Mouse (Mus musculus) neural tube, embryonic 14.5 days (tissue): ENCODE results near the gene Cebpb. TPM values are rescaled to one million over a fixed set of nuclear protein-coding genes. Genes with fewer than 3 reads are reported as not detected.

Experiments used
- ATAC-seq: fragments of 200-750 bp; cut with Nextera tagmentation; 2 replicates; pipeline ENCODE4 v1.8.0; 2017; ENCODE audit warnings: low read depth, mild to moderate bottlenecking, moderate TSS enrichment, moderate library complexity
- H3K27ac ChIP-seq: fragments of 300-500 bp; sonication (generic); 2 replicates; pipeline ENCODE4 v1.5.1; 2014; ENCODE audit warnings: low read depth, mild to moderate bottlenecking, control low read depth, low read length, moderate library complexity, mixed read lengths
- H3K27me3 ChIP-seq: fragments of 300-500 bp; sonication (generic); 2 replicates; pipeline ENCODE4 v1.6.1; 2014; ENCODE audit warnings: low read length; ENCODE audit not compliant: control insufficient read depth, insufficient read depth
- H3K36me3 ChIP-seq: fragments of 300-500 bp; sonication (generic); 2 replicates; pipeline ENCODE4 v1.6.1; 2014; ENCODE audit warnings: low read length, mixed read lengths; ENCODE audit not compliant: control insufficient read depth, insufficient read depth
- H3K4me1 ChIP-seq: fragments of 300-500 bp; sonication (generic); 2 replicates; pipeline ENCODE4 v1.6.1; 2014; ENCODE audit warnings: low read length; ENCODE audit not compliant: control insufficient read depth, insufficient read depth
- H3K4me2 ChIP-seq: fragments of 300-500 bp; sonication (generic); 2 replicates; pipeline ENCODE4 v1.6.1; 2014; ENCODE audit warnings: mild to moderate bottlenecking, low read depth, low read length, control low read depth
- H3K4me3 ChIP-seq: fragments of 300-500 bp; sonication (generic); 2 replicates; pipeline ENCODE4 v1.5.1; 2014; ENCODE audit warnings: low read depth, low read length, control low read depth, mixed read lengths
- H3K9ac ChIP-seq: fragments of 300-500 bp; sonication (generic); replicated peaks from 2 replicates; pipeline ENCODE4 v1.6.1; 2014; ENCODE audit warnings: low read depth, mild to moderate bottlenecking, control low read depth, low read length, mixed read lengths
- H3K9me3 ChIP-seq: fragments of 300-500 bp; sonication (generic); 2 replicates; pipeline ENCODE4 v1.6.1; 2016; ENCODE audit warnings: low read length; ENCODE audit not compliant: control insufficient read depth
- WGBS: fragments of 180-500 bp; shearing (Covaris S2); extraction: QIAGEN DNeasy Blood & Tissue Kit; methylation state at CpG from one replicate; pipeline ENCODE4 v1.1.7; 2014; 5-methylcytosine and 5-hydroxymethylcytosine counted together
- polyA plus RNA-seq: library from polyadenylated mRNA; unstranded; fragments of >200 nt; fragmentation: Nextera tagmentation; extraction: Ambion mirVana; gene quantifications from 2 replicates; pipeline ENCODE4 v1.2.1, GENCODE M21; 2014

Gene Cebpb
- polyA plus RNA-seq, 1 experiment from 2014 or later: 1.1 TPM

DNA sequence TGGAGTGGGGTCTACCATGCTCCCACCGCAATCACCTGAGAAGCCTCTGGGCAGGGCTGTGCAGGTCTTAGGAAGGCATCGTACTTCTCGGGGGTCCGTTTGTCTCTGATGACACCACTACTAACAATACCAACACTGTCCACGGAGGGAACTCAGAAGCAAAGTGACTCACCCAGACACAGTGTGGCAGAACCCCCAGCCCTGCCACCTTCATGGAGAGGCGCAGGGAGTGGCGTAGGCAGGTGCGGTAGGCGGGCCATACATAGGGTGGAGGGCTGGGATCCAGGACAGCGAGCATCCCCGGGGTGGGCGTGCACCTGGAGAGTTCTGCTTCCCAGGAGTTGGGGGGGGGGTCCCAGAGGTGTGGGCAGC lies 603 bp upstream of the Cebpb start:
- no peak overlapping the region for H3K27ac ChIP-seq
- H3K36me3 ChIP-seq: no peaks in the 10 kb centered on the region
- H3K9me3 ChIP-seq: no peaks in the 10 kb centered on the region
- ATAC-seq: peak; percentile 68
- H3K9ac ChIP-seq: 0 out of 2 replicates have a peak overlapping the region, but pooled peaks have one; percentile 57
- H3K27me3 ChIP-seq: peaks cover 35% of the 10 kb centered on the region
- WGBS: 31% methylated on average over 12 of the region's 12 CpGs
- H3K4me2 ChIP-seq: peak overlapping the region; percentile 78
- peak overlapping the region; percentile 59 for H3K4me3 ChIP-seq
- peaks cover 8% of the 10 kb centered on the region; the same call in 1 of the 2 replicates for H3K4me1 ChIP-seq

DNA sequence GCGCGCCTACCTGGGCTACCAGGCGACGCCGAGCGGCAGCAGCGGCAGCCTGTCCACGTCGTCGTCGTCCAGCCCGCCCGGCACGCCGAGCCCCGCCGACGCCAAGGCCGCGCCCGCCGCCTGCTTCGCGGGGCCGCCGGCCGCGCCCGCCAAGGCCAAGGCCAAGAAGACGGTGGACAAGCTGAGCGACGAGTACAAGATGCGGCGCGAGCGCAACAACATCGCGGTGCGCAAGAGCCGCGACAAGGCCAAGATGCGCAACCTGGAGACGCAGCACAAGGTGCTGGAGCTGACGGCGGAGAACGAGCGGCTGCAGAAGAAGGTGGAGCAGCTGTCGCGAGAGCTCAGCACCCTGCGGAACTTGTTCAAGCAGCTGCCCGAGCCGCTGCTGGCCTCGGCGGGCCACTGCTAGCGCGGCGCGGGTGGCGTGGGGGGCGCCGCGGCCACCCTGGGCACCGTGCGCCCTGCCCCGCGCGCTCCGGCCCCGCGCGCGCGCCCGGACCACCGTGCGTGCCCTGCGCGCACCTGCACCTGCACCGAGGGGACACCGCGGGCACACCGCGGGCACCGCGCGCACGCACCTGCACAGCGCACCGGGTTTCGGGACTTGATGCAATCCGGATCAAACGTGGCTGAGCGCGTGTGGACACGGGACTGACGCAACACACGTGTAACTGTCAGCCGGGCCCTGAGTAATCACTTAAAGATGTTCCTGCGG lies 945 bp downstream of the Cebpb start, which contains the start of gene Tmem189:
Tmem189 (minus strand) TSS at position 322 of the 718 bp plus-strand sequence.
- no peak for ATAC-seq

DNA sequence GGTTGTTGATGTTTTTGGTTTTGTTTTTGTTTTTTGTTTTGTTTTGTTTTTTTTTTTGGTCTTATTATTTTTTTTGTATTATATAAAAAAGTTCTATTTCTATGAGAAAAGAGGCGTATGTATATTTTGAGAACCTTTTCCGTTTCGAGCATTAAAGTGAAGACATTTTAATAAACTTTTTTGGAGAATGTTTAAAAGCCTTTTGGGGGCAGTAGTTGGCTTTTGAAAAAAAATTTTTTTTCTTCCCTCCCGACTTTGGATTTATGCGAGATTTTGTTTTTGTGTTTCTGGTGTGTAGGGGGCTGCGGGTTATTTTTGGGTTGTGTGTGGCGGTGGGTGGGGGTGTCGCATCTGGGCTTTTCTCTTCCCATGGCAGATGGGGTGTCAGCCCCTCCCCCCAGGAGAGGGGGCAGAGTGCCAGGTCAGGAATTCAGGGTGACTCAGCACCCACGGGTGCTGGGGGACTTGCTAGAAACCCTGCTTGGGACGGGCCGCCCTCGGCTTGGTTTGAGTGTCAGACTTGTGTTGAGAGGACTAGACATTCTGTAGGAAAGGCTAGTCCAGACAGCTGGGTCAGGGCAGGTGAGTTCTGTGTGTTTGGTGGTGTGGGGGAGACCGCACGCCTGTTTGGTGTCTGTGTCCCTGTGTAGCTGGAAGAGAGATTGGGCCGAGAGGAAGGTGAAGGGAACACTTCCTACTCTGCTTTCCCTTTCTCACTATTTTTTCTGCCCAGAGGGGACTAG lies 1.7 kb downstream of the Cebpb start:
- Histone ChIP-seq H3K36me3 (no peaks in the 10 kb centered on the region), H3K9ac (no peak overlapping the region), H3K9me3 (peaks cover 2% of the 10 kb centered on the region; the same call in 1 of the 2 replicates), H3K4me2 (peak overlapping the region; percentile 78), H3K4me3 (peak overlapping the region; percentile 59), H3K27ac (no peak overlapping the region), H3K27me3 (peaks cover 35% of the 10 kb centered on the region), H3K4me1 (peaks cover 8% of the 10 kb centered on the region; the same call in 1 of the 2 replicates)
- WGBS: 66% methylated on average over 15 of the region's 15 CpGs
- no peak for ATAC-seq

More for the DNA sequence above, 945 bp downstream of the Cebpb start, which contains the start of gene Tmem189:
- Histone ChIP-seq H3K9me3 (no peaks in the 10 kb centered on the region), H3K4me2 (peak within 1 kb of the TSS; percentile 78), H3K27me3 (peaks cover 35% of the 10 kb centered on the region), H3K9ac (peak within 1 kb of the TSS; percentile 57), H3K36me3 (no peaks in the 10 kb centered on the region), H3K27ac (0 out of 2 replicates have a peak within 1 kb of the TSS, but pooled peaks have one; percentile 10), H3K4me1 (peaks cover 8% of the 10 kb centered on the region; the same call in 1 of the 2 replicates), H3K4me3 (peak within 1 kb of the TSS; percentile 59)
- WGBS: under 1% methylated on average over 85 of the region's 99 CpGs

DNA sequence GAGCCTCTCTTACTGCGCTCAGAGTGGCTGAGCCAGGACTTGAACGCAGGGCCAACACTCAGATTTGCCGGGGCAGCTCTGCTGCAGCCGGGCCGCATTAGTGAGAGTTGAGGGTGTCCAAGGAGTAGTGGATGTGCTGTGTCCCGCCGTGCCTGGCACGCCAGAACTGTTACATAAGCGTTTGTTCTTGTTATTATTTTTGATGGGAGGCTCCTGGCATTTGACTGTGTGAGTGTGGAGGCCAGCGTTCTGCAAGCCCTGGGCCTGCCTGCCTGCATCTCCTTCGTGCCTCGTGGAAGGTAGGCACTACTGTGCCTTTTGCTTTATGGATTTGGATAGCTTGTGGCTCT lies 2.2 kb downstream of the Cebpb start:
- H3K9me3 ChIP-seq: peaks cover 2% of the 10 kb centered on the region; the same call in 1 of the 2 replicates
- ATAC-seq: no peak
- H3K4me2 ChIP-seq: no peak overlapping the region
- H3K27ac ChIP-seq: no peak overlapping the region
- no peaks in the 10 kb centered on the region for H3K36me3 ChIP-seq
- H3K4me3 ChIP-seq: no peak overlapping the region
- H3K4me1 ChIP-seq: peaks cover 8% of the 10 kb centered on the region; the same call in 1 of the 2 replicates
- WGBS: 88% methylated on average over 12 of the region's 12 CpGs
- H3K9ac ChIP-seq: no peak overlapping the region
- H3K27me3 ChIP-seq: peaks cover 35% of the 10 kb centered on the region

DNA sequence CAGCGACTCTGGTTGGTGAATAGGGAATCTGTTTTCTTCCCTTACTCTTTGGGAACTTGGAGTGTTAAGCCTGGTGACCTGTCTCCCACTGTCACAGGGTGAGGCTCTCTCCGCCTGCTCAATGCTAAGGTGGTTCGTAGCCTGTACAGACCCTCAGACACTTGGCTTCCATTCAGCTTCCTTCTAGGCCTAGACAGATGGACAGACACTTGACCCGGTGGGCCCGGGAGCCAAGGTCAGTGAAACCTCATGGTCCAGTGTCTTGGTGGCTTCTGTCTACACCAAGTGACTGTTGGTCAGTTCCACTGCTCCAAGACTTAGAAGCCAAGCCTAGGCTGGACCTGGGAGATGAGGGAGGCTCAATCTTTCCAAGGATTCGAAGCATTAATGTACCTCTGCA lies 2.7 kb downstream of the Cebpb start:
- Histone ChIP-seq H3K4me1 (peaks cover 8% of the 10 kb centered on the region; the same call in 1 of the 2 replicates), H3K4me2 (no peak overlapping the region), H3K27me3 (peaks cover 35% of the 10 kb centered on the region), H3K4me3 (no peak overlapping the region), H3K27ac (no peak overlapping the region), H3K36me3 (no peaks in the 10 kb centered on the region), H3K9ac (no peak overlapping the region), H3K9me3 (peaks cover 2% of the 10 kb centered on the region; the same call in 1 of the 2 replicates)
- 90% methylated on average over 6 of the region's 6 CpGs for WGBS
- ATAC-seq: no peak

DNA sequence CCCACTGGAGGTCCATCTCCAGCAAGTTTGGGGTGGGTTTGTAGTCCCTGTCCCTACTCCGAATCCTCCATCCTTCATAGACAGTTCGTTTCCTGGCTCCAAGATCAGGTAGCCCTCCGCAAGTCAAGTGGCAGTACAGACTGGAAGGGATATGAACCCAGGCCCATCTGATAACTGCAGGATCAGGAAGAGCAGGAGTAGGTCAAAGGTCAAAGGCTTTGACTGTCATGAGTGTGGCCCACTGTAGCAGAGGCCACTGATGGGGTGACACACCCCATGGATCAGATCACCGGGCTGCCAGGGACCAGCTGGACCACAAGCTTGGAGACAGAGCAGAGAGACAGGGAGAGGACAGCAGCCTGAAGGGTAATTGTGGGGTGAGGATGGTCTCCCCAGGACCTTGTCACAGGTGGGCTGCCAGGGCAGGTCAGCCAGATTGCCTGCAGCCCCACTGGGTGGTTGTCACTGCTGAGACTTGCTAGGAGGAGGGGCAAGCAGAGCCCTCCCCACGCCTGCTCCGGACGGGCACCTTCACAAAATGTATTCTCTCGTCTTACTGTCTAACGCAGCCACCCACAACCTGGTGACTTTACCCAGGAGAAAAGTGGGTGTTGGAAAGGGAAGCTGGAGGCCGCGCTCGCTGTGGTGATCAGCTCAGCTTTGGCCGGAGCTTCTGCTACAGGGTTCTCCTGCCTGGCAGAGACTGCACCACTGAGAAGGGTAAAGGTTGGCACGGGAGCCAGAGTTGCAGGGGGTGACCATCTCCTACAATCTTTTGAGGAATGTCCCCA lies 3.4 kb downstream of the Cebpb start:
- no peak for ATAC-seq
- peaks cover 35% of the 10 kb centered on the region for H3K27me3 ChIP-seq
- no peak overlapping the region for H3K27ac ChIP-seq
- 85% methylated on average over 14 of the region's 14 CpGs for WGBS
- no peak overlapping the region for H3K4me3 ChIP-seq
- H3K9ac ChIP-seq: no peak overlapping the region
- peaks cover 2% of the 10 kb centered on the region; the same call in 1 of the 2 replicates for H3K9me3 ChIP-seq
- H3K4me1 ChIP-seq: peaks cover 8% of the 10 kb centered on the region; the same call in 1 of the 2 replicates
- no peak overlapping the region for H3K4me2 ChIP-seq
- no peaks in the 10 kb centered on the region for H3K36me3 ChIP-seq

DNA sequence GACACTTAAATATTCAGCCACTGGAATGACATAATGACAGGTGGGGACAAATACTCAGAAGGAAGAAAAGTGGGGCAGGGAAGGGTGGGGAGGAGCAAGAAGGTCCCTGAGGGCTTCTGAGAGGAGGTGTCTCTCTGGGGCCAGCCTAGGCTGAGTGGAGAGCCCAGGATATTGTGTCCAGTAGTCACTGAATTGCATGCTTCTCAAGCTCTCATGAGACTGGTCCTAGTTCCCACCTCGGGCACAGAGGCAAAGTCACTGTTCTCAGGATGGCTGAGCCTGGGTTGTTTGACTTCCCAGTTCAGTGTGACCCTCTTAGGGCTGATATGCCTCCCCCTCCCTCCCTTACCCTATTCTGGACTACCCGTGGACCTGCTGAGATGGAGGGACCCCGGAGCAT lies 4.1 kb downstream of the Cebpb start:
- 70% methylated on average over 3 of the region's 3 CpGs for WGBS
- Histone ChIP-seq H3K27me3 (peaks cover 32% of the 10 kb centered on the region), H3K9me3 (peaks cover 2% of the 10 kb centered on the region; the same call in 1 of the 2 replicates), H3K4me3 (no peak overlapping the region), H3K9ac (no peak overlapping the region), H3K27ac (no peak overlapping the region), H3K4me1 (peaks cover 8% of the 10 kb centered on the region; the same call in 1 of the 2 replicates), H3K36me3 (no peaks in the 10 kb centered on the region), H3K4me2 (no peak overlapping the region)
- no peak for ATAC-seq

DNA sequence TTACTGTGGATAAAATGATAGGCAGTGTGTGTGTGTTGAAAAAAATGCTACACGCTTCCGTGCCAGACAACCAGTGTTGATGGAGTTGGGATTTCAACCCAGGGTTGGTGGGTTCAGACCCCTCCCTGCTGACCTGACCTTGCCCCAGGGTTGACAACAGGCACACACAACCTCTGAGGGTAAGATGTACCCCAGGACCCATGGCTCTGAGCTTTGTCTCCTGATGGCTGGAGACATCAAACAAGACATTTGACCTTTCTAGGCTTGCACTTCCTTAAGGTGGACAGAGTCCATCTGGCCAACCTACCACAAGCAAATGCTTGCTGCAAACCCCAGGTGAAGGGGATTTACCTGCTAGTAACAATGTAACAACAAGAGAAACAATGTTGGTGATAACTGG lies 4.8 kb downstream of the Cebpb start:
- WGBS: 97% methylated on average over 2 of the region's 2 CpGs
- Histone ChIP-seq H3K27ac (no peak overlapping the region), H3K9ac (no peak overlapping the region), H3K4me3 (no peak overlapping the region), H3K36me3 (no peaks in the 10 kb centered on the region), H3K4me2 (no peak overlapping the region), H3K9me3 (peaks cover 2% of the 10 kb centered on the region; the same call in 1 of the 2 replicates), H3K27me3 (peaks cover 28% of the 10 kb centered on the region), H3K4me1 (peaks cover 8% of the 10 kb centered on the region; the same call in 1 of the 2 replicates)
- no peak for ATAC-seq
